Mouse (Mus musculus): ENCODE measurements at regions not wholly inside any gene's neighbourhood (a gene's known extent, or its start where the extent isn't known, plus 50 kb on each side); places are given as distances from the start of the nearest gene placed in this dataset.
A peak's percentile ranks its signal among the peaks of the same experiment; 100 is the strongest.

DNA sequence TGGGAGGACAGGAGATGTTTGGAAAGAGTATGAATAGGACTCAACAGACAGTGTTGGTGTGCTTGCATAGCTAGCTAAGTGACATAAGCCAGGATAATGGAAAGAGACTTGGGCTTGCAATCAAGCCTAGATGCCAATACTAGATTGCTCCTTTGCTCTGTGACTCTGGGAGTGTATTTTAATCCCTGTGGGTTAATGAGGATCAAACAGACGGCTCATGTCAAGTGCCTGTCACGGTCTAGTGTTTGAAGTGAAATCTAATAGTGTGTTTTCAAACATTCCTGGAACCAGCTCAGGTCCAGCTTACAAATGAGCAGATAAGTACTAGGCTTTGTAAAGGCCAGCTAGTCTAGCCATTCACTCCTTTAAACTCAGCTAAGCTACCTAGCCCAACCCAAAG lies 64.1 kb upstream of the Ranbp3l start:
- no peak for DNase-seq (ENCODE audit: low read depth, low spot score)

DNA sequence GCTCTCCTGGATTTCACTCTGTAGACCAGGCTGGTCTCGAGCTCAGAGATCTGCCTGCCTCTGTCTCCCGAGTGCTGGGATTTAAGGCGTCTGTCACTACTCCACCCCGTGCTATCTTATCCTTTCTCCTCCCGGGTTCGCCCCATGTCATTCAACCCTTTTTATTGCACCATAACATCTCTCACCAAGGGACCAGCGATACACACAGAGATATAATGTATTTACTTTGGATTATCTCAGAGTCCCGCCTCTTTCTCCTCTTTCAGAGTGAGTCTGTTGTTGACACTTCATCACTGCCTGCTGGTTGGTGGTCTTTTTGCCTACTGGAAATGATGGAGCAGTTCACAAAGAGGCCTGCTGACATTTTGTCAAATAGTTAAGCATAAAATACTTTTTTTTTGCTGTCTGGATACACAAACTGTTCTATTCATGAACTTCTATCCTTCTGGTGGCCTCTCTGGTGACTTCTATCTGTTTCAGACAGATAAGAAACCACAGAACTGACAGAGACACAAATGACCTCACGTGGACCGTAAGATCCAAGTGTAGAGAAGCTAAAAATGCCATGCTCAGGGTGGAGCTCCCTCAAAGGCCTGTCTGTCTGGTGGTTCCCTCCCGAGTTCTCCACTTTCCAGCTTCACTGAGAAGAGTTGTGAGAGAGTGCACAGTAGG lies 70.1 kb upstream of the Ranbp3l start:
- no peak for DNase-seq (ENCODE audit: low read depth, low spot score)

DNA sequence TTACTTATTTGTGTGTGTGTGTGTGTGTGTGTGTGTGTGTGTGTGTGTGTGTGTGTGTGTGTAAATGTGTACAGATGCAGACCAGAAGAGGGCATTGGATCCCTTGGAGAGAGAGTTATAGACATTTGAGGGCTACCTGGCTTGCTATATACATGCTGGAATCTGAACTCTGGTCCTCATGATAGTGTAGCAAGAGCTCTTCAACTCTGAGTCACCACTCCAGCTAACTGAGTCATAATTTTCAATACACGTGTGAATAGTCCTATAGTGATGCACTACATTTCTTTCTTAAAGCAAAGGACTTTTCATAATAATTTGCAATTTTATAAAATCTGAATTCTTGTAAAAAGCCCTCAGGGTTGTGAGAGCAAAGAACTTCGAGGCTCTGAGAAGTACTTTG lies 70.9 kb upstream of the Ranbp3l start:
- DNase-seq (ENCODE audit: low read depth, low spot score) = no peak

DNA sequence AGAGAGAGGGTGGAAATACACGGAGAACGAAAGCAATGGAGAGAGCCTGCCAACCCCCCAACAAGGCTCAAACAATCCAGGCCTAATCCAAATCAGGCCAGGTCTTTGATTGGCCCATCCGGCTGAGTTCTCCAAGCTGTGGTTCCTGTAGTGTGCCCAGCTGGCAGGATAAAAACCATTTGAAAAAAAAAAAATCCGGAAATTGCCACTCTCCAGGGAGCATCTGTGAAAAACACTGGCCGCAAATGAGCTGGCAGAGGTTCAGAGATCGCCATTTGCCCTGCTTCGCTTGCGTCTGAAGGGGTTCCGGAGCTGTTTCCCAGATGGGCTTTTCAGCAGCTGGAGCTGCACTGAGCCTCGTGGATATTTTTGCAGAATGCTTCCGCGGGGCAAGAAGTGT lies 71.4 kb upstream of the Ranbp3l start:
- DNase-seq (ENCODE audit: low read depth, low spot score) = peak; percentile 22

- no peak for DNase-seq (ENCODE audit: low read depth, low spot score)
These were observed 82.2 kb upstream of the Ranbp3l start for GRCm38 (mm10) chr15:8885585-8885984.

- DNase-seq (ENCODE audit: low read depth, low spot score) = no peak
These were observed 82.9 kb upstream of the Ranbp3l start for GRCm38 (mm10) chr15:8884608-8885467.

DNA sequence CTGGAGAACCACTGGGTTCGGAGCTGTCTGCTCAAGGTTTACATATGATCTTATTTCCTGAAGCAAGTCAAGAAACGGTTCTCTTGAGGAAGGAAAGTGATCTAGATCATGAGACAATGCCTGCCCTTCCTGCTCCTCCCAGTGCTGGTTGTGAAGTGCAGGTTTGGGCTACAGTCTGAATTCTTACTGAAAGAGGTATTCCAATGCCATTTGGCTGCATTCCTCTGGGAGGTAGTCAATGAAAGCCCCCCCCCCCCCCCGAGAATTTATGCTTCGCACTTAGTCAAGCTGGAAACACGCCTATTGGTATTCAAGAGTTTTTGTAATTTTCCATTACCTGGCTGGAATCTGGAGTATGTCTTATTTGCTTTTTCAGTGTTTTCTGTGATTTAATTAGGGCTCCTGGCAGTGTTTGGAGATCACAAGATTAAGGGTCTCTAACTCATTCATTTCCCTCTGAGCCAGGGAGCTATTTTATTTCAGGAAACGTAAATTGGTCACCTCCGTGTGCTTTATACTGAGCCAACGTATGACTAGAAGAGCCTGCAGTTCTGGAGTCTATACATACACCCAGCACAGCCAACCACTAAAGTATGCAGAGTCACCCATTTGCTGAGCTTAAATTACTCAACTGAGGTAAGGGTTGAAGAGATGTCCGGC lies 84.7 kb upstream of the Ranbp3l start:
- DNase-seq (ENCODE audit: low read depth, low spot score) = no peak

GRCm38 (mm10) chr15:8874884-8875493 lies 92.8 kb upstream of the Ranbp3l start:
- DNase-seq (ENCODE audit: low read depth, low spot score) = no peak

- no peak for DNase-seq (ENCODE audit: low read depth, low spot score)
These were observed 99.7 kb upstream of the Ranbp3l start for GRCm38 (mm10) chr15:8868021-8868420.

DNA sequence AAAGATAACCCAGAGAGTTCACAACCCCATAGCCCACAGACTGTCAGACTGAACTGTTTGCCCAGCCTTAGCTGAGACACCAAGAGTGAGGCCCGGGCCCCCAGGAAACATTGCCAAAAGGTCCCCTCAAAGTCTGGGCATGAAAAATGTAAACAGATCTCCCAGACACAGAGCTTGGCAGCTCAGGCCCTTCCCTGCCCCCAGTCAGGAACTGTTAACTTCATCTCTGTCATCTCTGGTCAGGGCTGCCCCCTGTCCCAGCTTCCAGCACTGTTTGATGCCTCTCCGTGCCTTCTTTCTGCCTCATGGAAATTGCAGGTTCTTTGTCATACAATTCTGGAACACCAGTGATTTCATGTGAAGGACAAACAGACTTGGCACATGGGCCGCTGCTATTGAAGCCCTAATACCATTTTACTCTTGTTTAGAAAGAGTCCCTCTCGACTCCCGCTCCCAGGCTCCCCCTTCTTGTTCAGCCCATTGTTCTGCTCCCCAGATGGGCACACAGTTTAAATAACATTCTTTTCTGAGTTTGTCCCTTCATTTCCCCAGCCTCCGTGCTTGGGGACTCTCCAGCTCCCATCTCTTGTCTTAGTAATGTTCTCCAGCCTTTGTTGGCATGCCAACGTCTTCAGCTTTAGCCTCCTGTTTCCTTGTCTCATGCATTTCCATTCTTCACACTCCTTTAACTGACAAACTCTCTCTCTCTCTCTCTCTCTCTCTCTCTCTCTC lies 100.4 kb upstream of the Ranbp3l start:
- DNase-seq (ENCODE audit: low read depth, low spot score) = no peak

DNA sequence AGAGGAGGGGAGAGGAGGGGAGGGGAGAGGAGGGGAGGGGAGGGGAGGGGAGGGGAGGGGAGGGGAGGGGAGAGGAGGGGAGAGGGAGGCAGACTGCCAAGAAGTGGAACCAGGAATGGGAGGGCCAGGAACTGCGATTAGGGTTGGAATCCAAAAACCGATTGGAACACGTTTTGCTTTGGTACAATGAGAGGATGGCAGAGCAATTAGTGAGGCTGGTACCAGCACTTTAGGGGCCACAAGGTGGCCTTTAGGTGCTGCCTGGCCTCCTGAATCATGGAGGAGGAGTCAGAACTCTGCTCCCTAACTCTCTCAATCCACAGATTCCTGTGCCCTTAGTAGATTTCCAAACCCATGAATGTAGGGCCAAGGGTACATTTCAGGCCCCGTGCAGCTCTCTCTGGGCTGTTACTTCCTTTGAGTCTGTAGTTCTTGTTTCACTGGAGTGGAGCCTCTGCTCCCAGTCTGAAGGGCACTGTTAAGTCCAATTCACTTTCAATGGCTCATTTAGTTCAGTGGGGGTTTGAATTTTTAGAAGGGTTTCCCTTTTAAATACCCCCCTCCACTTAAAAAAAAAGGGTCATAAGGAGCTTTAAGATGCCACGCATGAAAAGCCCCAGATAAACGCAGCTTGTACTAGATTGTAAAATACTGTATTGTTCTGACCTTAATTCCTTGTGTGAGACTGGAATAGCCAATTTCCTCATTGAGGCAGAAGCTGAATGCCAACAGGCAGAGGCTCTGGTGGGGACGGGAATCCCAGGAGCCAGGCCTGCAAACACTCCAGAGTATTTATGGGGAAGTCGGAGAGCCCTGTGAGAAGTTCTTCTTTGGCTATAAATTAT lies 102.4 kb upstream of the Ranbp3l start:
- DNase-seq (ENCODE audit: low read depth, low spot score) = no peak

- DNase-seq (ENCODE audit: low read depth, low spot score) = no peak
These were observed 111.2 kb upstream of the Ranbp3l start for GRCm38 (mm10) chr15:8856419-8857084.

DNA sequence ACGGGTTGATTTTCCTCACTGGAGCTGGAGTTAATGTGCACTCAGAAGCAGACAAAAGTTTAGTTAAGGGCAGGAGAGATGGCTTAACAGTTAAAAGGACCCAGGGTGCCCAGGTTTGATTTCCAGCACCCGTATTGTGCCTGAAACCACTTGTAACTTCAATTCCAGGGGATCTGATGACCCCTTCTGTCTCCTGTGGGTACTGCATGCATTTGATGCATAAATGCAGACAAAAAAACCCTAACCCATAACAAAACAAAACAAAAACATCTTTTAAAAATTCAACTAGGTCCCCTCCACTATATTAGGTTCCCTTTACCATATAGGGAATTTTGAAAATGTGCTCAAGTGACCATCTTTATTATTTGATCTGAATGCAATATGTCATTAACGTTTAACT lies 112.2 kb upstream of the Ranbp3l start:
- no peak for DNase-seq (ENCODE audit: low read depth, low spot score)

DNA sequence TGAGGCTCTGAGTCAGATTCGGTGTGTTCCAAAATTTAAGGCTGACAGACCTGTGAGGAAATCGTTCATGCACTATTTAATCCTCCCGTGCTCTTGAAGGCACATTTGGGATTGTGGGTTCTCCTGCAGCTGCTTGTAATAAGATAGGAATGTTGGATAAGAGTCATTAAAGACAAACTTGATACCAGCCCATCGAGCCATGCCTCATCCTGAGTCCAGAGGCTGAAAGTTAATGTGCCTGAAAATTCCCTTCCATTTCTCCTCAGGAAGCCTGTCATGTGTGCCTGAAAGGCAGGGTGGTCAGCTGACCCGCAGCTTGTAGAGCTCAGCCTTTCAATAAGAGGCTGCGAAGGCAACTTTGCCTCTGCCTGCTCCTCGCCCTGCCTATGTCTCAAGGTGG lies 113.4 kb upstream of the Ranbp3l start:
- no peak for DNase-seq (ENCODE audit: low read depth, low spot score)

DNA sequence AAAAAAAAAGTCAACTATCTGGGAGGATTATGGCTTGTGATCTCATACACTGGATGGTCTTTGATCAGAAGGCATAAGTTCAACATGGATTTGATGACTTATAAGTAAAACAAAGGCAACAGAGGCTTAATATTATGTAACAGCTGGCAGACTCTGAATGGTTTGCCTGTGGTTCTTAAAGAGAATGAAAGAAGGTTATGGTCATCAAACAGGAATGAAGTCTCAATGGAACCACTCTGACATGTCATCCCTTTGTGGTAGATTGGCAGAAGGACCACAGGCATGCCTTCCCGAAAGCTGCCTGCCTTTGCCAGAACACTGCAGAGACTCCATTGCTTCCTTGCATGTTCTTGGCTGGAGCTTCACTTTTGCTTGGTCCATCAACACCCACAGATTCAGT lies 116.8 kb upstream of the Ranbp3l start:
- DNase-seq (ENCODE audit: low read depth, low spot score) = no peak

GRCm38 (mm10) chr15:8849413-8849812 lies 118.3 kb upstream of the Ranbp3l start:
- no peak for DNase-seq (ENCODE audit: low read depth, low spot score)

DNA sequence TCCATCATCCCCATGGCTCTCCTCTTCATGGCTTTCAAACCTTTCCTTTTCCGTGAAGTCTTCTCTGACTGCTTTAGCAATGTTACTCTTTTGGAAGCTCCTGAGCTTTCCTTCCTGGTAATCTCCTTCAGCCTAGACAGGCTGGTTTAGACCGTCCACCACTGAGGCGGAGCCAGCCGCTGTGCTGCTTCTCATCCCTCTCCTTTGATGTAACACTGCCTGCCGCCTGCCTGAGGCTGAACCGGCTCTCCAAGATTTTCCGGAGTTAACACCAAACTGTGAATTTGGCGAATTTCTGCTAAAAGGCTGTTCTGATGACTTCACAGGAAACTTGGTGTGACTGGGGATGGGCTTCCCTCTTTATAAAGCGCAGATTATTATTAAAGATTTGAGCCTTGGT lies 125.6 kb upstream of the Ranbp3l start:
- DNase-seq (ENCODE audit: low read depth, low spot score) = no peak

- no peak for DNase-seq (ENCODE audit: low read depth, low spot score)
These were observed 128.3 kb upstream of the Ranbp3l start for GRCm38 (mm10) chr15:8839462-8839861.

GRCm38 (mm10) chr15:8834151-8834550 lies 123.6 kb upstream of the Slc1a3 start:
- DNase-seq (ENCODE audit: low read depth, low spot score) = no peak

DNA sequence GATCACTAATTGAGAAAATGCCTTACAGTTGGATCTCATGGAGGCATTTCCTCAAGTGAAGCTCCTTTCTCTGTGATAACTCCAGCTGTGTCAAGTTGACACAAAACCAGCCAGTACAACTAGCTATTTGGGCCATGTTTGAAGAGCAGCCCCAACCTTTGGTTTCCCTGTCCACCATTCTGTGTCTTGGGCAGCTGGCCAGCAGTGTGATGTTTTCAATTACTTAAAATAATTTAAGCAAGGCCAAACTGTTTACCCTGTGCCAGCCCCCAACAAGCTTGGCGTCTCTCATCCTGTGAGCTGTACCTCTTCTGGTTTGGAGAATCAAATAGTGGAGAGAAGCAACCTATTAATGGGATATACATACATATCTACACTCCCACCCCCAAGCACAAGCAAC lies 122.4 kb upstream of the Slc1a3 start:
- DNase-seq (ENCODE audit: low read depth, low spot score) = no peak
